Comparison of ENCODE assay signal across 23 mouse cellular contexts in the genomic region with DNA sequence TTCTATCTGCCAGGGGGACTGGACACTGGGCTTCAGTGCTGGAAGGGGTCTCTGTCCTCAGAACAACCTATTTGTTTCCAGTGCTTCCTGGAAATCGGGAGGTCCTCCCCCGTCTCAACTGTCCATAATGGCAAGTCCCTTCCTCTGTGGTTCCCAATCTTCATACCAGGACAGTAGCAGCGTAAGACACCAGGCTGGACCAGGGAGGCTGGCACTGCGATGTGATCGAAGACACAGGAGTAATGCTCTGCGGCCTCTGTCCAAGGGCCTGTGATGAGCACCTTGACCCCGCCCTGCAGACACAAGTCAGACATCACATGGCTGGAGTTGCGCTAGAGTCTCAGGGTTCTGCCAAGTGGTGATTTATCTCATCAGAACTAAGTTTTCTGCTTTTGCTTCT. TPM values are rescaled to one million over a fixed set of nuclear protein-coding genes. Genes with fewer than 3 reads are reported as not detected.
A peak's percentile ranks its signal among the peaks of the same experiment; 100 is the strongest.
DNase-seq lines count a peak whose midpoint lies in the region; ATAC-seq lines count a peak whose summit lies in the region.
"Had no signal": no experiment of that assay in that cellular context is flagged by ENCODE, and none has a peak within 500 bp of the region (broad histone marks: within the 10 kb centered on the region; RNA-seq: fewer than 3 reads in every experiment).

No protein-coding gene starts in this region.

- no peak overlapping the region for H3K9ac ChIP-seq in liver, embryonic 13.5 days
- H3K9ac ChIP-seq: embryonic facial prominence, embryonic 13.5 days; forebrain, embryonic 12.5 days; hindbrain, embryonic 12.5 days had no signal

- H3K27me3 ChIP-seq in megakaryocyte, embryonic 14.5 days (replicated peaks), result no peaks in the 10 kb centered on the region
- H3K27me3 ChIP-seq in liver, embryonic 13.5 days, result no peaks in the 10 kb centered on the region
- H3K27me3 ChIP-seq: CH12.LX; embryonic facial prominence, embryonic 13.5 days; forebrain, embryonic 12.5 days; hindbrain, embryonic 12.5 days; Patski had no signal

- peaks cover 35% of the 10 kb centered on the region; the same call in 1 of the 2 replicates for H3K79me2 ChIP-seq in macrophage (ENCODE audit: inconsistent target)

- H3K9me3 ChIP-seq in megakaryocyte, embryonic 14.5 days, result no peaks in the 10 kb centered on the region
- H3K9me3 ChIP-seq in liver, embryonic 13.5 days (replicated peaks), result no peaks in the 10 kb centered on the region
- H3K9me3 ChIP-seq: embryonic facial prominence, embryonic 13.5 days; forebrain, embryonic 12.5 days; heart, embryonic 10.5 days; hindbrain, embryonic 12.5 days had no signal

- DNase-seq in kidney, postnatal 10 days, result peak; percentile 9
- DNase-seq in kidney, adult 18-20 months, result no peak
- DNase-seq in liver, embryonic 13.5 days, result no peak
- no peak for DNase-seq in adrenal gland, postnatal 25 days
- DNase-seq: cerebellum, adult 18-20 months; cerebellum, adult 9-11 months; cerebellum, postnatal 36 days; gastrocnemius, postnatal 25 days; heart, postnatal 10 days; heart, postnatal 4 days had no signal

- WGBS in liver, embryonic 13.5 days (ENCODE audit: insufficient replicate concordance), result 82% methylated on average over 8 of the region's 8 CpGs
- 91% methylated on average over 8 of the region's 8 CpGs for WGBS in macrophage (ENCODE audit: missing documents)

- H3K4me3 ChIP-seq in megakaryocyte, embryonic 14.5 days (replicated peaks), result peak overlapping the region; percentile 2
- no peak overlapping the region for H3K4me3 ChIP-seq in liver, embryonic 13.5 days (replicated peaks)
- no peak overlapping the region for H3K4me3 ChIP-seq in macrophage (ENCODE audit: inconsistent target)
- H3K4me3 ChIP-seq: embryonic facial prominence, embryonic 13.5 days; forebrain, embryonic 12.5 days; heart, embryonic 10.5 days; hindbrain, embryonic 12.5 days had no signal

- peaks cover 98% of the 10 kb centered on the region for H3K36me3 ChIP-seq in megakaryocyte, embryonic 14.5 days (replicated peaks; ENCODE audit: low read length)
- peaks cover 45% of the 10 kb centered on the region for H3K36me3 ChIP-seq in liver, embryonic 13.5 days
- peaks cover 66% of the 10 kb centered on the region for H3K36me3 ChIP-seq in macrophage (ENCODE audit: inconsistent target)

- peaks cover 57% of the 10 kb centered on the region for H3K4me1 ChIP-seq in megakaryocyte, embryonic 14.5 days
- peaks cover 39% of the 10 kb centered on the region for H3K4me1 ChIP-seq in liver, embryonic 13.5 days (replicated peaks)

- H3K27ac ChIP-seq in liver, embryonic 13.5 days, result peak overlapping the region; percentile 47
- H3K27ac ChIP-seq in macrophage, result peak overlapping the region; percentile 82
- H3K27ac ChIP-seq: embryonic facial prominence, embryonic 13.5 days; forebrain, embryonic 12.5 days; heart, embryonic 10.5 days; hindbrain, embryonic 12.5 days had no signal

- no peak for ATAC-seq in megakaryocyte, adult 5-6 weeks (ENCODE audit: poor library complexity, severe bottlenecking)
- ATAC-seq in liver, embryonic 13.5 days (ENCODE audit: low read depth), result no peak
- ATAC-seq: activated CD4-positive, CD25-positive, alpha-beta regulatory T cell, adult 4 months; forebrain, embryonic 16.5 days; hindbrain, embryonic 16.5 days; Patski had no signal

- no peak overlapping the region for H3K4me2 ChIP-seq in liver, embryonic 13.5 days
- H3K4me2 ChIP-seq: embryonic facial prominence, embryonic 13.5 days; forebrain, embryonic 12.5 days; hindbrain, embryonic 12.5 days had no signal

RNA-seq across cellular contexts. Expression of a gene that starts 8.5 kb away (rescaled TPM):
- 22.6 and 68.5 TPM in 2 replicates for polyA plus RNA-seq in megakaryocyte, embryonic 14.5 days (2012; ENCODE audit: insufficient read depth, low replicate concordance)
- total RNA-seq in megakaryocyte, adult 5-6 weeks (2015), result 24.5 and 27.0 TPM in 2 replicates
- 6.4 and 12.5 TPM in 2 replicates for total RNA-seq in megakaryocyte, adult 5-6 weeks (2017)
- polyA plus RNA-seq in liver, embryonic 13.5 days (2015; fragmentation: Nextera tagmentation; extraction: Ambion mirVana), result 2.8 and 3.6 TPM in 2 replicates
- 100 to 1,000 TPM; 124 to 580 (median 347) TPM for total RNA-seq in macrophage (2018; cell fraction: chromatin; rRNA removed)
- 10 to 100 TPM; 40.2 to 91.1 (median 66.6) TPM for total RNA-seq in macrophage (2018; cell fraction: cytosol; rRNA removed)
- 100 to 1,000 TPM; 107 to 336 (median 211) TPM for total RNA-seq in macrophage (2018; cell fraction: nucleus; rRNA removed)
- 35.3 to 53.1 TPM (median 41.4 TPM) in 3 replicates for polyA plus RNA-seq in macrophage (2018)
- 50.2 and 51.3 TPM in 2 replicates for total RNA-seq in adrenal gland, postnatal 25 days (2021)

RNA-seq across cellular contexts. Expression of a gene that starts 10.1 kb away (rescaled TPM):
- polyA plus RNA-seq in megakaryocyte, embryonic 14.5 days (2012; ENCODE audit: insufficient read depth, low replicate concordance), result 40.5 and 288 TPM in 2 replicates
- total RNA-seq in megakaryocyte, adult 5-6 weeks (2015), result 78.5 and 83.3 TPM in 2 replicates
- total RNA-seq in megakaryocyte, adult 5-6 weeks (2017), result 67.0 and 83.5 TPM in 2 replicates
- polyA plus RNA-seq in liver, embryonic 13.5 days (2015; fragmentation: Nextera tagmentation; extraction: Ambion mirVana), result 69.2 and 72.4 TPM in 2 replicates
- 10 to 100 TPM; 17.1 to 67.8 (median 46.7) TPM for total RNA-seq in macrophage (2018; cell fraction: chromatin; rRNA removed)
- 10 to 100 TPM; 38.5 to 72.4 (median 53.2) TPM for total RNA-seq in macrophage (2018; cell fraction: cytosol; rRNA removed)
- 10 to 100 TPM; 21.5 to 47.9 (median 32.1) TPM for total RNA-seq in macrophage (2018; cell fraction: nucleus; rRNA removed)
- polyA plus RNA-seq in macrophage (2018), result 72.0 to 176 TPM (median 83.0 TPM) in 3 replicates
- 88.3 and 97.4 TPM in 2 replicates for total RNA-seq in adrenal gland, postnatal 25 days (2021)

RNA-seq across cellular contexts. Expression of a gene that starts 20.6 kb away (rescaled TPM):
- polyA plus RNA-seq in megakaryocyte, embryonic 14.5 days (2012; ENCODE audit: insufficient read depth, low replicate concordance), result not detected in 2 replicates
- total RNA-seq in megakaryocyte, adult 5-6 weeks (2015), result not detected in 2 replicates
- 0.57 TPM in 1 of 2 replicates, not detected in the other for total RNA-seq in megakaryocyte, adult 5-6 weeks (2017)
- polyA plus RNA-seq in liver, embryonic 13.5 days (2015; fragmentation: Nextera tagmentation; extraction: Ambion mirVana), result 1.2 and 1.3 TPM in 2 replicates
- 1 to 10 TPM in 25 of 26 experiments, under 1 TPM in 1; 0.70 to 5.2 (median 2.2) TPM for total RNA-seq in macrophage (2018; cell fraction: chromatin; rRNA removed)
- total RNA-seq in macrophage (2018; cell fraction: cytosol; rRNA removed), result 1 to 10 TPM in 1 of 26 experiments, under 1 TPM in 25; 0.24 to 1.1 (median 0.41) TPM
- total RNA-seq in macrophage (2018; cell fraction: nucleus; rRNA removed), result 1 to 10 TPM in 17 of 26 experiments, under 1 TPM in 6, not detected in 3; 0.68 to 3.4 (median 1.3) TPM
- 0.32 to 0.85 TPM (median 0.36 TPM) in 3 replicates for polyA plus RNA-seq in macrophage (2018)
- 9.1 and 12.2 TPM in 2 replicates for total RNA-seq in adrenal gland, postnatal 25 days (2021)
- total RNA-seq: granulocyte monocyte progenitor cell, adult 5-6 weeks had no signal

RNA-seq across cellular contexts. Expression of a gene that starts 21.0 kb away (rescaled TPM):
- polyA plus RNA-seq in megakaryocyte, embryonic 14.5 days (2012; ENCODE audit: insufficient read depth, low replicate concordance), result 6.4 and 13.9 TPM in 2 replicates
- 6.7 and 7.7 TPM in 2 replicates for total RNA-seq in megakaryocyte, adult 5-6 weeks (2015)
- 17.4 and 21.6 TPM in 2 replicates for total RNA-seq in megakaryocyte, adult 5-6 weeks (2017)
- polyA plus RNA-seq in liver, embryonic 13.5 days (2015; fragmentation: Nextera tagmentation; extraction: Ambion mirVana), result 0.58 and 0.73 TPM in 2 replicates
- 100 to 1,000 TPM in 6 of 26 experiments, 10 to 100 TPM in 20; 31.0 to 191 (median 81.2) TPM for total RNA-seq in macrophage (2018; cell fraction: chromatin; rRNA removed)
- 10 to 100 TPM; 53.9 to 92.7 (median 74.4) TPM for total RNA-seq in macrophage (2018; cell fraction: cytosol; rRNA removed)
- total RNA-seq in macrophage (2018; cell fraction: nucleus; rRNA removed), result 100 to 1,000 TPM in 2 of 26 experiments, 10 to 100 TPM in 24; 40.8 to 102 (median 70.2) TPM
- polyA plus RNA-seq in macrophage (2018), result 60.6 to 75.9 TPM (median 62.3 TPM) in 3 replicates
- total RNA-seq in adrenal gland, postnatal 25 days (2021), result 173 and 182 TPM in 2 replicates

RNA-seq across cellular contexts. Expression of a gene that starts 22.4 kb away (rescaled TPM):
- 4.2 and 8.4 TPM in 2 replicates for polyA plus RNA-seq in megakaryocyte, embryonic 14.5 days (2012; ENCODE audit: insufficient read depth, low replicate concordance)
- 6.3 and 7.8 TPM in 2 replicates for total RNA-seq in megakaryocyte, adult 5-6 weeks (2015)
- 5.9 and 8.2 TPM in 2 replicates for total RNA-seq in megakaryocyte, adult 5-6 weeks (2017)
- polyA plus RNA-seq in liver, embryonic 13.5 days (2015; fragmentation: Nextera tagmentation; extraction: Ambion mirVana), result 5.5 and 6.7 TPM in 2 replicates
- total RNA-seq in macrophage (2018; cell fraction: chromatin; rRNA removed), result 10 to 100 TPM in 19 of 26 experiments, 1 to 10 TPM in 7; 3.6 to 24.3 (median 14.3) TPM
- 1 to 10 TPM; 2.5 to 4.6 (median 3.9) TPM for total RNA-seq in macrophage (2018; cell fraction: cytosol; rRNA removed)
- 10 to 100 TPM in 6 of 26 experiments, 1 to 10 TPM in 20; 3.0 to 16.2 (median 7.7) TPM for total RNA-seq in macrophage (2018; cell fraction: nucleus; rRNA removed)
- polyA plus RNA-seq in macrophage (2018), result 3.0 to 5.4 TPM (median 4.8 TPM) in 3 replicates
- total RNA-seq in adrenal gland, postnatal 25 days (2021), result 17.9 and 28.3 TPM in 2 replicates
